Mouse (Mus musculus) frontal cortex, postnatal 25 days (tissue): ENCODE measurements around the gene Eif3b.
A peak's percentile ranks its signal among the peaks of the same experiment; 100 is the strongest.

Experiments
- DNase-seq, 2 experiments: peaks; one replicate each; pipeline ENCODE4 v3.0.0; 2022; ENCODE audit warnings: low spot score in 2 of 2

The Eif3b gene

DNA sequence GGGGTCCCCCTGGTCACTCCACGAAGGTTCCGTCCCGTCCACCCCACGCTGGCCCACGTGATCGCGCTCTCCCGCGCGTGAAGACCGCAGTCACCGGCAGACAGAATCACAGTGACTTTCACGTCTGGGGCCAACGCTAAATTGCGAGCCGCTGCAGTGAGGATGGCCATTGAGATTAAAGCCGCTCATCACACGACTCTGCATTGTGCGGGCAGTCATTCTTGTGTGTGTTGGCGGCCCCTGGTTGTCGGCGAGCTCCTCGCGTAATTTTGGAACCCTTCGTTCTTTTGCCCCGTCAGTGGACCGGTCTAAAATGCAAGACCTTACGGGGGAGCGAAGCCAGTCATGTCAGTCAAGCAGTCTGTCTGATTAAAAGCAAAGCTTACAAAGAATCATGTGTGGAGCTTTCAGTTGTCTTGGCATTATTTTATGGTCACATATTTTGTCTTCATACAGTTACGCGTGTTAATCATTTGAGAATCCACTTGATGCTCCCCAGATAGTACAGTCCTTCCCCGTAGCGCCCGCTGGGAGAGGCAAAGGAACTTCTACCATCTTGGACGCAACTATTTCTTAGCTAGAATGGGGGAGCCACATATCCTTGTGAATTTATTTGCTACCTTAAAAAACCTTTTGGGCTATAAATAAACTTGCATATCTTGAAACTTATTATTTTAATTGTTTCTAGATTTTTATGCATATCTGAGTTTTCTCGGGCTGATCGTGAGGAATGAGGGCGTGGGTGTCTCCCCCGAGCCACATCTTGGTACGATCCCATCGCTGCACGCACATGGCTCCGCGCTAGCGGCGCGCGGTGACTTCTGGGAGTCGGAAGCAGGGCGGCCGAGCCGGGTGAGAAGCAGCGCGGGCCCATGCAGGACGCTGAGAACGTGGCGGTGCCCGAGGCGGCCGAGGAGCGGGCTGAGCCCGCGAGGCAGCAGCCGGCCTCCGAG is at the start of gene Eif3b:
TSS of gene Eif3b (plus strand) at position 840 of the 953 bp plus-strand sequence.
- DNase-seq: peak; percentile 84

DNA sequence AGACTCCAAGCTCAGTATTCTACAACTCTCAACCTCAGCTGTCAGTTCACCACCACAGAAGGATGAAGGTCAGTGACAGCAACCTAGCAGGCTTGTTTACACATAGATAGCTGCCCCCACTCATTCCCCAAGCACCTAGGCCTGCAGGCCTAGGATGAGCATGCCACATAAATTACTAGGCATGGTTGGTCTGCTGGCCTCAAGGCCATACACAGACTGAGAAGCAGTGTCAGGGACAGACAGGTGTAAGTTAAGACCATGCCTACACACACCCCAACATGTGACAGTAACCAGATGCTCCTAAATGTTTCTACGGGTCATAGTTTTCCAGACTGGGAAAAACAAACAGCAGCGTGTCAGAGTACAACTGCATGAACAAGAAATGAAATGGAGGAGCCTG is 49.7 kb upstream of the Eif3b start:
- DNase-seq: no peak

DNA sequence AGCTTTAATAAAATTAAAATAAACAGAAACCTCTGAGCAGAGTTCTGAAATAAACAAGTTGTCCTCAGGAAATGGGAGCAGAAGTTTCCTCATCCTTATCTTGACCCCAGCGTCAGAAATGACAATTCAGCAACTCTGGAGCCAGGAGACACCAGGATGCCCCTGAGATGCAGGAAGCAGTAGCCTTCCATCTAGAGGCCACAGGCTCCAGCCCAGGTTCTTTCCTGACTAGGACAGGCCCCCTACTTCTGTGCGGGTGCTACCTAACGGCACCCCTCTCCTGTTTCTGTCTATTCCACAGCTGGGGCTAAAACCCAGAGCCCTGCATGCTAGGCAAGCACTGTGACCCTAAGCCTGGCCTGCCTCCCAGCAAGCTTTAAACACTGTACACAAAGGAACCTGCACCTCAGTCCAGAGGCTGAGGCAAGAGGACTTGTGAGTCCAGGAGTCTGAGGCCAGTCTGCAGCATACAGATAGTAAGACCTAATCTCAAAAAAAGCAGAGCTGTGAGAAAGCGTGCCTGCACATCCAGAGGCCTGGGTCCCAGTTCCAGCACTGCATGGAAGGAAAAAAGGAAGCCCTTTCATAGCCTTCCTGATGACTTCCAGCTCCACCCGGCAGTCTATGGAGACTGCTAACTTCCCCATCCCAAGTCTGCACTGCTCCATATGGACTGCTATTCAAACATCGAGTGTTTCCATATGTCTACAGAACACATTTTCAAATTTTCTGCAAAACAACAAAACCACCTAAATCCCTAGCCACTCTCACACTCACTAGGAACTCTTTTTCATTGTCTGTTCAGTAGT is 48.5 kb upstream of the Eif3b start:
- no peak for DNase-seq

DNA sequence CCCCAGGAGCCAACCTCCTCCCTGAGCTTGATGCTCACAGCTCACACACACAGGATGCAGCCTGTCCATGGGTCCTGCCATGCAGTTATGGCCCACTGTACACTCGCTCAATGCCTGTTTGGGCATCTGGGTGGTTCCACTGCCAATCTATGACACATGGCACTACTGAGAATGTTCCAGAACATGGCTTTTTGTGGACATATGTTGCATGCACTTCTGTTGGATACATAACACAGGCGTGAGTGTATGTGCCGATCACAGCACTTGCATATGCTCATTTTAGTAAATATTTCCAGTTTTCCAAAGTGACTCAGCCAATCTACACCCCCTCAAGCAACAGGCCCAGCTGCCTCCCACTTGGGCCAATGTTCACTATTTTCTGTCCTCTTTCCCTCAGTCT is 47.5 kb upstream of the Eif3b start:
- no peak for DNase-seq

DNA sequence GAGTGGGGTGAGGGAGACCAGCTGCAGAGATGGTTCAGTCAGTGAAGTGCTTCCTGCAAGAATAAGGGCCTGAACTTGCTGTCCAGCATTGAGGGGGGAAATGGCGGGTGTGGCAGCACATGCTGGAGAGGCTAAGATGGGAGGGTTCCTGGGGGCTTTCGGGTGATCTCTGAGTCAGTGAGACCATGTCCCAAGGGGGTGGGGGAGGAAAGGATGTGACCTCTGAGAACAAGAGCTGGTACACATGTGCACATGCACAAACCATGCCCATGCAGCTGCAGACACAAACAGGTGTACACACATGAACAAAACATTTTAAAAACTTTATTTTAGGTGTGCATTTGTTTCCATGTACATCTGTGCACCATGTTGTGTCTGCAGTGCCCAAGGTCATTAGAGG is 45.4 kb upstream of the Eif3b start:
- no peak for DNase-seq

DNA sequence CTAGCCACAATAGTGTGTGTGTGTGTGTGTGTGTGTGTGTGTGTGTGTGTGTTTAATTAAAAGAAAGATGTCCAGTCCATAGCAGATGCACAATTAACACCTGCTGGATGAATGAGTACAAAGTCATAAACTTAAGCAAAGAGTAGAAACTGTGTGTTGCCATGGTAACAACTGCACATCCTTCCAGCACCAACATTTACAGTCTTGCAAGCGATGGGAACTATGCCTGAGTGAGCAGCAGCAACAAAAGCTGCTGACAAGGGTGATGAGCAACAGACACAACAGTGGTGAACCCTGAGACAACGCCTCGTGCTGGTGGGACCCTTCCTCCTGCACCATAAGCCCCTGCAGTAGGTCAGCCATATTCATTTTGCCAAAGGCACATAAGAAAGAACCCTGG is 44.9 kb upstream of the Eif3b start:
- DNase-seq: no peak

DNA sequence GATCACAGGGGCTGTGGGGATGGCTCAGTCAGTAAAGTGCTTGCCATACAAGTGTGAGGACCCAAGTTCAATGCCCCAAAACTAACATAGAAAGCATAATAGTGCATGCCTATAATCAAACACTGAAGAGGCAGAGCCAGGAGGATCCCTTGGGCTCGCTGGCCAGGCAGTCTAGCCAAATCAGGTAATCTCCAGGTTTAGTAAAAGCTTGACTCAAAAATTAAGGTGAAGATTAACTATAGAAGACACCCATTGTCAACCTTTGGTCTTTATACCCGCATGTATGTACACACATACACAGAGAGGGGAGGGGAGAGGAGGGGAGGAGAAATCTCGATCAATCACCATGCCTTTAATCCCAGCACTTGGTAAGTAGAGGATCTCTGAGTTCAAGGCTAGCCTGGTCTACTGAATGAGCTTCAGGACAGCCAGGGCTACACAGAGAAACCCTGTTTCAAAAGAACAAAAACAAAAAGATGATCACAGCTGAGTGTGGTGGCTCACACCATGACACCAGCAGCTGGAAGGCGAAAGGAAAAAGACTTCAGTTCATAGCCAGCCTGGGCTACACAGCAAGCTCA is 43.8 kb upstream of the Eif3b start:
- DNase-seq: no peak

DNA sequence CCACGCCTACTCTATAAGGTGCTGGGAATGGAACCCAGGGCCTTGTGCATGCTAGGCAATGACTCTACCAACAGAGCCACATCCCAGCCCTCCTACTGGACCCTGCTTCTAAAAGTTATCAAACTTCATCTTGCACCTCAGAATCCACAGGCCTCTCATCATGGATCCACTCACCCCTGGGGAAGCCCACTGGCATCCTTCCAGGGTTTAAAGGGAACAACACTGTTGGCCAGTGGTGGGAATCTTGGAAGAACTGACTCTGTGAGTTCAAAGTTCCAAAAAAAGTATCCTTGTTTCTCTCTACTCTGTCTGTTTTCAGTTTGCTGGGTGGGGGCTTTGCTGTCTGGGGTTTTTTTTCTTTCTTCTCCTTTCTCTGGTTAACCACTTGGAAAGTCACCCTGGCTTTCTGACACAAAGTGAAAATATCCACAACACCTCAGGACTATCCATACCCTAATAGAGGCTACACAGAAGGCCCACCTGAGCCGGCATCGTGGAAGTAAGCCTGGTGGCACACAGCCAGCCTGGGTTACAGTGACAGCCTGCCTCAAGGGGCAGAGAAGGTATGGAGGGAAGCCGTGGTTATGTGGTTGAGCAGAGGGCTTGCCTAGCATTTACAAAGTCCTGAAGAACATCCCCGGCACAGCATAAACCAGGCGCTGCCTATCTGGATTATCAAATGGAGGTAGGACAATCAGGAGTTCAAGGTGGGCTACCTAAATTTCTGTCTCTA is 40.8 kb upstream of the Eif3b start:
- no peak for DNase-seq

DNA sequence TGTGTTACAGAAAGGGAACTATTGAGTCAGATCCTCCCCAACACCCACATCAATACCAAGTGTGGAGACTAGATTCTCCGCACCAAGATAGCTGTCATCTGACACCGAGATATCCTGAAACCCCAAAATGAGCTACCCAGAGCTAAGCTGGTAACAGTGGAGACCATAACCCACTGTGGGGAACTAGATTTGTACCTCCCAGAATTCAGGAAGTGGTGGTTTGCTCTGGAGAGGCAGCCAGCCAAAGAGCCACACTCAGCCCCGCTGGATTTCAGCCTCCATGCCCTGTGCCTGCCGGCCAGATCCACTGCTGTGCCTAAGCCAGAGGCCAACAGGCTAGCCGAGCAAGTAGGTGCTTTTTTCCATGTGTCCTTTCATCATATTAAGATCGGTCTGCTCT is 39.8 kb upstream of the Eif3b start:
- no peak for DNase-seq

DNA sequence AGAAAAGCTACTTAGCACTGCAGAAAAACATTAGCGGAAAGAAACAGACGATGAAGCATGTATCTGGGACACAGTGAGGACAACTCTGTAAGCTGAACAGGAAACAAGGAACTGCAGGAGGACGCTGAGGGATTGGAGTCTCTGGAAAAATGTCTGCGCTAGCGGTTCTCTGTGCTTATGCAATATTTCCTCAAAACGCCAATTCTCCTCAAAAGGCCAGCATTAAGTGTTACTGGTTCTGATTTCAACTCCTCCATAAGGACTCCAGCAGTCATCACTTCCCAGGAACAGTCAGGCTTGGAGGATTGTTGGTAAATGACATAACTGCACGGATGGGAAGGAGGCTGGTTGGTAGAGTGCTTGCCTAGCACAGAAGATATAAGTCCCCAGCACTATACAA is 38.0 kb upstream of the Eif3b start:
- DNase-seq: no peak

DNA sequence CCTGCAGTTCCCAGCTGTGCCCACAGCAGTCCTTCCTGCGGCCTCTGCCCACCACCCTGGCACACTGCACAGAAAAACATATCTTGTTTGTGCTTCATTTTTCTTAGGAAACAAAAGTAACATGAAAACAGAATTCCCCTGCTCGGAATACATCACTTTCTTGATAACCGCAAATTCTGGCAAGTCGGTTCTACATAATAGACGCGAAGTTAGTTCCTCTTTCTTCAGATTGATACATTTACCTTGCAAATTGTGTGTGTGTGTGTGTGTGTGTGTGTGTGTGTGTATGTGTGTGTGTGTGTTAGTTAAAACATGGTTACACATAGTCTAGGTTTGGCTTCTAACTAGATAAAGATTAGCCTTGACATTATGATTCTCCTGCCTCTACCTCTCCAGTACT is 36.4 kb upstream of the Eif3b start:
- no peak for DNase-seq

DNA sequence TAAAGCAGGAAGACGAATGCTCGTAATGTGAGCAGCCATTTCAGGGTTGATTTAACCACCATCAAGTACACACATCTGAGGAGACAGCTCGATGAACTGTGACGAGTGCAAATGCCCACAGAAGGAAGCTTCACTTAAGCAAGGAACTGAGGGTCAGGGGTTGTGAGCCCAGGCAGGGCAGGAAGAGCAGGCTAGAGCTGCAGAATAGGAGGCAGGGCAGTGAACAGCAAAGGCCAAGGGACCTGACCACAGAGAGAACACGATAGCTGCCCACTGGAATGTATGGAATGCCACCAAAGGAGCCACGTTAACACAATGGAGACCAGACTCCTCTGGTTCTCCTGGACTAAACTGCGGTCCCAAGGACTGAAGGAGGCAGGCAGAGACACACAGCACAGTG is 35.6 kb upstream of the Eif3b start:
- DNase-seq: no peak

DNA sequence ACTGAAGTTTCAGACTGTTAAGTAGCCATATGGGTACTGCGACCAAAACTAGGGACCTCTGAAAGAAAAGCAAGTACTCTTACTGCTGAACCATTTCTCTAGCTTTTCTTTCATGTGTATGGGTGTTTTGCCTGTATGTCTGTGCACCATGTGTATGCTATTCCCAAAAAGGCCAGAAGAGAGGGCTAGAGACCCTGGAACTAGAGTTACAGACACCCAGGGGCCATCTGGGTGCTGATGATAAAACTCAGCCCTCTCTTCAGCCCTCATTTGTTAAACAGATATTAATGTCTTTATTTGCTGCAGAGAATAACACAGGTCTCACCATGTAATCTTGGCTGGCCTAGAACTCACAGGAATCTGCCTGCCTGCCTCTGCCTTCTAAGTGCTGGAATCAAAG is 34.7 kb upstream of the Eif3b start:
- DNase-seq: no peak

DNA sequence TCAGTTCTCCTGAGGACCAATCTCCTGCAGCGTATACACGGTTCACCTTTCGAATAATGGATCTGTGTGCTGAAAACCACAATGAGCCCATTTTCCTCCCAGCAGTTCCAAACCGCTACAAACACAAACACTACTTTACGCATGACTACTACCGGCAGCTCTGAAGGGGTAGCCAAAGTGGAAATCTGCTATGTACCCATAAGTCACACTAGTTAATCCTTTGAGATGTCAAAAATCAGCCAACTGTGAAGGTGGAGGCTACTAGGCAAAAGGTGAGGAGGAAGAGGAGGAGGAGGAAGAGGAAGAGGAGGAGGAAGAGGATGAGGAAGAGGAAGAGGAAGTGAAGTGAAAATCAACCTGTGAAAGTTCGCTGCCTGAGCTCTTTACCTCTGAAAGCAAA is 31.9 kb upstream of the Eif3b start:
- DNase-seq: no peak

DNA sequence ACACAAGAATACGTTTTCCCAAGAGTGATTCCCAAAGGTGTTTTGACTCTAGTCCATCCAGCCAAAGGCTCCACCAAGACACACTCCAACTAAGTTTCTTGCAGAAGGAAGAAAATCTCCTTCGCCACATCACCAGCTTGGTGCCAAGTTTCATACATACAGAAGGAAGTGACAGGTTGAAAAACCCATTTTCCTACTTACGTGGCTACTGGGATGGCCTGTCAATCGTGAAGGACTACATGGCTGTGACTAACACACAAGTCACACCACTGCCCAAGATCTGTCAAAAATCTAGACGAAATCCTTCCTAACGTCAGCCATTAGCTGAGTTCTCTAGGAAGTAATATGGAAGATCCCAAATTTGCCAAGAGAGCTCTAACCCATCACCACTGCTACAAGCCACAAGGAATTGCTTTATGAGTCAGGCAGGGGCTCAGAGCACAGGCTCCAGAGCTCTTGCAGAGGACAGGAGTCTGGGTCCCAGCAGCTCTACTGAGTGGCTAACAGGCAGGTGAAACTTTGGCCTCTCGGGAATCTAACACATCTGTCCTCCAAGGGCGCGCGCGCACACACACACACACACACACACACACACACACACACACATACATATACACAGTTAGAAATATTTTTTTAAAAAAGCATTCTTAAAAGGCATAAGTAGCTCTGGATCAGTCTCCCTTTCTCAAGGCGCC is 31.2 kb upstream of the Eif3b start:
- DNase-seq: no peak

DNA sequence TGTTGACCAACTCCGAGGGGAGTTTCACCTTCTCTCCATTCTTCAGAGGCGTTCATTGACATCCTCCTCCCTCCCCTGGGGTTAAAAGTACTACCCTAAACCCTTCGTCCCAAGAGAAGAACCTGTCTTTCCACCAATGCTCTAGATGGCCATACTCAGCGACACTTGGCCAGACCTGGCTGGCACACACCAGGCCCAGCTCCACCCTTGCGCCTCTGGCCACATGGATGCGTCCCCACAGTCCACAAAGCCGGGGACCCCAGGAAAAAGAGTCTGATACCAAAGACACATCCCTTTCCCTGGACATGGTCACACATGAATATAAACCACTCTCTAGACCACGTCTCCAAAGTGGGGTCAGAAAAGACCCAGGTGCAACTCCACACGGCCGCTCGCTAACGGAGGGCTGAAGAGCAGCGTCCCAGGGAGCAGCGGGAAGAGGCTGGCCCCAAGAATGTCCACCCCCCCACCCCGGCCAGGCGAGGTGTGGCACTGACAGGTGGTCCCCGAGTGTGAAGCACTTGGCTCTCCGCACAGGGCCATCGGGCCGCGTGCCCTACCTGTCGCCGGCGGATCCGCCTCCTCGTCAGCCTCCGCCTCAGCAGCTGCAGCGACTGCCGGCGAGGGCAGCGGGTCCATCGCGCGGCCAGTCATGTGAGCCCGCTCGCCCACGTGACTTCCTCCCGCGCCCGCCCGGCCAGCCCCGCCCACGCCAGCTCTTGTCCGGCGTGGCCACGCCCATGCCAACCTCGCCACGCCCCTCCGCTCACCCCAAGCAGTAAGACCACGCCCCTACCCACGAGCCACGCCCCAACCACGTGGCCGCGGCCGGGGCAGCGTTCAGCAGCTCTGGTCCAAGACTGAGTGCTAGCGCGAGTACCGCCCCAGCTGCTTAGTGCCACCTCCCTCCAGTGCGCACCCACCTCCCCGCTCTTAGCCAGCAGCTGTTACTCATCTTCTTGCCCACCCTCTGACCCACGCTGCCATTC is 30.2 kb upstream of the Eif3b start, which contains the start of gene Snx8:
TSS of gene Snx8 (minus strand) at position 675 of the 989 bp plus-strand sequence.
- DNase-seq: peak; percentile 59 to 80

DNA sequence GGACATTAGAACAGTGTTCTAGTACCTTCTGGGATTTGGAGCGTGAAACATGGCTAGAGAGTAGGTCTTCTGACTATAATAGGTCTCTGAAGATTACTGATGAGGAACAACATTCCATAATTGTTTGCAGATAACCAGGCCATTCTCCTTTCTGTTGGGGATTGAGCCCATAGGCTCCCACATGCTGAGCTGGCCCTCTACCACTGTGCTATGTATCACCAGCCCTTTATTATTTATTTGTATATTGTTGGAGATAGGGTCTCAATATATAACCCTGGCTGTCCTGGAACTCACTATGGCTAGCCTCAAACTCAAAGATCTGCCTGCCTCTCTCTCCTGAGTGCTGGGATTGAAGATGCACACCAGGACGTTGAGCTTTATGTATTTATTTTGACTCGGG is 29.5 kb upstream of the Eif3b start:
- DNase-seq: no peak

DNA sequence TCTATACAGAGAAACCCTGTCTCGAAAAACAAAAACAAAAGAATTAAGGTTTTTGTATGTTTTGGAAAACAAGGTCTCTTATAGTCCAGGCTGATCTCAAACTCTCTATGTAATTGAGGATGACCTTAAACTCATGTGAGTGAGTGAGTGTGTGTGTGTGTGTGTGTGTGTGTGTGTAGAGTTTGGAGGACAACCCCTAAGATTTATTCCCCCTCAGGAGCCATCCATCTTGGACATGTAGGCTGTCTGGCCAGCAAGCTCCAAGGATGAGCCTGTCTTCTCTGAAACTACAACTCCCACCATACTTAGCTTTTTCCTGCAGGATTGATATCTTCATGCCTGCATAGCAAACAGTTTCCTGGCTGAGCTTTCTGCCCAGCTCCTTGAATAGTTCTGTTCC is 27.7 kb upstream of the Eif3b start:
- DNase-seq: no peak

DNA sequence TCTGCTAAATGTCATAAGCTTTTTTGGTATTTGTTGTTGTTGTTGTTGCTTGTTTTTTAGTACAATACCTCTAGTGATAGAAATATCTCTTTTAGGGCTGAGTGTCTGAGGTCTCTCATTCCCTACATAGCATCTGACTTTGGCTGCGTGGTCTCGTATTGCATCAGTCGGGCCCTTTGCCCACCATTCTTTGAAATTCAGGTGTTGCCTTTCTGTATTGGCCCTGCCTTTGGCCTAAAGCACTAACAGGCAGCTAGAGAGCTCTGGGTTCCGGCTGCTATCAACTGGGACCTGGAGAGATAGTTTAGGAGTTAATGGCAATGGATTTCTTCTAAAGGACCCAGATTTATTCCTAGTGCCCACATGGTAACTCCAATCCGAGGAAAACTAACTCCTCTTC is 27.1 kb upstream of the Eif3b start:
- no peak for DNase-seq

DNA sequence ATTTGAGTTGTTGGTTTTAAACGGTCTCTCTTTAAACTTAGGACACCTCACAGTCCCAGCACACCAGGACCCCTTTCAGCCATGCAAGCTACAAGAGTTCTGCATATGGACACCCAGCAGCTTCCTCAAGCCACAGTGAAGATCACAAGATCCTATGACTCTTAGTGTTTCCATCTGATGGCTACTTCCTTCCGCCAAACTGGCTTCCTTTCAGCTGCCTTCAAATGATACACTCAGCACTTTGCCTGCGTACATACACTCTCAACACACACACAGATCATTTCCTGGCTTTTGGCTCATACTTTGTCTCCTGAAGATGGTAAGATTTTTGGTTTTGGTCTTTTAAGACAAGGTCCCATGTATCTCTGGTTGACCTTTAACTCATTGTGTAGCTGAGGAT is 26.4 kb upstream of the Eif3b start:
- DNase-seq: no peak
